Comparison of ENCODE assay signal across 17 mouse cellular contexts in genomic region chr11:116914267-116914885, GRCm38 (mm10). TPM values are rescaled to one million over a fixed set of nuclear protein-coding genes. Genes with fewer than 3 reads are reported as not detected.
"Had no signal": no experiment of that assay in that cellular context is flagged by ENCODE, and none has a peak within 500 bp of the region (broad histone marks: within the 10 kb centered on the region; RNA-seq: fewer than 3 reads in every experiment).

No protein-coding gene starts in this region.

- H3K4me3 ChIP-seq: limb, embryonic 10.5 days; liver, embryonic 15.5 days had no signal

- H3K9me3 ChIP-seq: limb, embryonic 10.5 days; liver, embryonic 15.5 days had no signal

- H3K4me2 ChIP-seq: liver, embryonic 11.5 days; liver, embryonic 15.5 days had no signal

- H3K36me3 ChIP-seq: limb, embryonic 10.5 days; liver, embryonic 15.5 days had no signal

- ATAC-seq: inflammation-experienced regulatory T-cells, adult 6 months; intestine, postnatal 0 days; lung, postnatal 0 days had no signal

- H3K9ac ChIP-seq: liver, embryonic 15.5 days had no signal

- DNase-seq: kidney, adult 8-10 months; kidney, postnatal 25 days; lung, adult 2 months; retina, postnatal 1 day; right cerebral cortex, postnatal 4 days; spleen, adult 18-20 months; thymus, adult 2 months; thymus, postnatal 25 days had no signal

- H3K27ac ChIP-seq: limb, embryonic 10.5 days; liver, embryonic 15.5 days had no signal

RNA-seq across cellular contexts. Expression of gene Mgat5b, which starts 4.3 kb away (rescaled TPM):
- total RNA-seq: megakaryocyte progenitor cell, adult 5-6 weeks; monocyte, adult 5-6 weeks; neutrophil, adult 5-6 weeks had no signal
- polyA plus RNA-seq: inflammation-experienced regulatory T-cells, adult 6 months; liver, embryonic 15.5 days; lung, postnatal 0 days had no signal
